Mouse (Mus musculus) c-Kit-positive CD71-positive TER-119-negative erythroid progenitor cells, embryonic 14.5 days (primary cell): ENCODE measurements at regions not wholly inside any gene's neighbourhood (a gene's known extent, or its start where the extent isn't known, plus 50 kb on each side); places are given as distances from the start of the nearest gene placed in this dataset.

Experiments used
- DNase-seq: peaks from one replicate; pipeline ENCODE4 v3.0.0-alpha.2; 2013; ENCODE audit warnings: low read depth

- DNase-seq = no peak
Measured at GRCm38 (mm10) chr13:43972906-43973305, 188.3 kb downstream of the Cd83 start.

GRCm38 (mm10) chr13:43975281-43975680 is 190.7 kb downstream of the Cd83 start:
- DNase-seq = no peak

GRCm38 (mm10) chr13:43975801-43976200 is 191.2 kb downstream of the Cd83 start:
- no peak for DNase-seq

- no peak for DNase-seq
Measured at GRCm38 (mm10) chr13:43976676-43977075, 192.1 kb downstream of the Cd83 start.

GRCm38 (mm10) chr13:43987338-43987737 is 202.8 kb downstream of the Cd83 start:
- no peak for DNase-seq

GRCm38 (mm10) chr13:43988421-43988820 is 203.8 kb downstream of the Cd83 start:
- DNase-seq = no peak

- no peak for DNase-seq
Measured at GRCm38 (mm10) chr13:43990281-43991101, 205.9 kb downstream of the Cd83 start.

- no peak for DNase-seq
Measured at GRCm38 (mm10) chr13:43991774-43992173, 207.2 kb downstream of the Cd83 start.

GRCm38 (mm10) chr13:43992968-43993367 is 208.4 kb downstream of the Cd83 start:
- no peak for DNase-seq

- DNase-seq = no peak
Measured at GRCm38 (mm10) chr13:43994361-43994760, 209.8 kb downstream of the Cd83 start.

GRCm38 (mm10) chr13:43995623-43996022 is 211.0 kb downstream of the Cd83 start:
- DNase-seq = no peak

- DNase-seq = no peak
Measured at GRCm38 (mm10) chr13:44001861-44002545, 217.4 kb downstream of the Cd83 start.

- no peak for DNase-seq
Measured at GRCm38 (mm10) chr13:44012868-44013267, 228.3 kb downstream of the Cd83 start.

GRCm38 (mm10) chr13:44018489-44019303 is 234.1 kb downstream of the Cd83 start:
- DNase-seq = no peak

- DNase-seq = no peak
Measured at GRCm38 (mm10) chr13:44019304-44019583, 234.7 kb downstream of the Cd83 start.

GRCm38 (mm10) chr13:44020851-44021250 is 236.3 kb downstream of the Cd83 start:
- DNase-seq = no peak

GRCm38 (mm10) chr13:44022106-44022505 is 237.5 kb downstream of the Cd83 start:
- DNase-seq = no peak

- DNase-seq = no peak
Measured at GRCm38 (mm10) chr13:44024612-44025011, 240.0 kb downstream of the Cd83 start.

- no peak for DNase-seq
Measured at GRCm38 (mm10) chr13:44026321-44027255, 242.0 kb downstream of the Cd83 start.

- no peak for DNase-seq
Measured at GRCm38 (mm10) chr13:44028081-44028480, 243.5 kb downstream of the Cd83 start.

- no peak for DNase-seq
Measured at GRCm38 (mm10) chr13:44030590-44030989, 246.0 kb downstream of the Cd83 start.
